Mouse (Mus musculus): ENCODE data around the gene Plin4.

Plin4 gene

GRCm38 (mm10) chr17:56057381-56058120 lies 52.1 kb downstream of the Plin4 start:
- DNase-seq (ENCODE audit: low spot score in 2 of 2) = no peak

DNA sequence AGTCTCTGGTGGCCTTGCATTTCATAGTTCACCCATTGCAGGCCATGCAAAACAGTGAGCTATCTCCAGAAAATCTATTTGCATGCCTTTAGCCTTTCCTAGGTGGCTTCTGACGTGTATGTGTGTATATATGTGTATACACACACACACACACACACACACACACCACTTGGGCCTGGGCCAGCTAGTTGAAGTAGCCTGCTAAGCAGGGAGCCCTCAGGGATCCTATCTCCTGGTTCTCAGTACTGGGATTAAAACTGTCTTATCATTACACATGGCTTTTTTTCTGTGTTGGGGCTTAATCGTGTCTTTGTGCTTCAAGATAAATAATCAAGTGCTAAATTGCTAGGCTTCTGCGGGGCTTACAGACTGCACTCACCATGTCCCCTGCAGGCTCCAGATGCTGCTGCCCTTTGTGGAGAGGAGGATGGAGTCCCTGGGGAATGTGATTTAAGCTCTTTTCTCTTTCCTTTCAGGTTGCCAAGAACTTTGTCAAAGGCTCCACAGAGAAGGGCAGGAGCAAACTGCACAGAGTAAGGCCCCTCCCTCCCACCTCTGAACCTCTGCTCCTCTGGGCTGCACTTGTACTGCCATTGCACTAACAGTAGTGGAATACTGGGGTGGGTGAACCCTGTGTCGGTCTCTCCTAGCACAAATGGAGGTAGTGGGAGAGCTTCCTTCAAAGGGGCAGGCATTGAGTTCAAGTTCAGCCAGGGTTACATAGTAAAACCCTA lies 53.5 kb downstream of the Plin4 start:
- DNase-seq (ENCODE audit: low spot score in 2 of 2) = no peak

DNA sequence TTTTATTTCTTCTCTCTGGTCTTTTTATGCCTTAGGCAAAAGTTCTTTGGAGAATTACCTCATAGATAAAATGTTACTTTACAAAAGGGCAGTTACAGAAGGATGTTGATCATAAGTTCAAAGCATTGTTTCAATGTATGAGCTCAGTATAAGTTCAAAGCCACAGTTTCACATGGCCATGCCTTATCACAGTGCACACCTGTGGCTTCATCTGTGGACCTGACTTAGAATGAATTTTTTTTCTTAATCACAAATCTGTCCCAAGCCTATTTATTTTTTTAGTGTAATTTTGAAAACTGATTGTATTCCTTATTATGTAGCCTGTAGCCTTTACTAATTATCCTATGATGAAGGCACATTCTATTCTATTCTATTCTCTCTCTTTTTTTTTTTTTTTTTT lies 54.7 kb downstream of the Plin4 start:
- no peak for DNase-seq (ENCODE audit: low spot score in 2 of 2)

- no peak for DNase-seq (ENCODE audit: low spot score in 2 of 2)
Measured at GRCm38 (mm10) chr17:56051369-56051768, 58.2 kb downstream of the Plin4 start.
